Mouse (Mus musculus) 416B (cell line): ENCODE data around the gene Psmd2.

Experiments
- DNase-seq: peaks from one replicate; pipeline ENCODE4 v3.0.0; 2011; ENCODE audit warnings: low read depth

Gene Psmd2

GRCm38 (mm10) chr16:20651076-20651946, at the start of gene Psmd2:
Gene Psmd2 (plus strand): TSS chr16:20651652.
- DNase-seq, result peak; percentile 92

- no peak for DNase-seq
Observed at GRCm38 (mm10) chr16:20604705-20605104, 46.7 kb upstream of the Psmd2 start.

GRCm38 (mm10) chr16:20610501-20611356, 40.7 kb upstream of the Psmd2 start:
- DNase-seq, result peak; percentile 93

GRCm38 (mm10) chr16:20611357-20612227, 39.9 kb upstream of the Psmd2 start, which contains the start of the genes Eef1akmt4, Gm49333 and Alg3:
Gene Eef1akmt4 (plus strand): TSS chr16:20611593.
Gene Gm49333 (plus strand): TSS chr16:20611610.
Gene Alg3 (minus strand): TSS chr16:20611735.
- DNase-seq, result peak; percentile 99

DNA sequence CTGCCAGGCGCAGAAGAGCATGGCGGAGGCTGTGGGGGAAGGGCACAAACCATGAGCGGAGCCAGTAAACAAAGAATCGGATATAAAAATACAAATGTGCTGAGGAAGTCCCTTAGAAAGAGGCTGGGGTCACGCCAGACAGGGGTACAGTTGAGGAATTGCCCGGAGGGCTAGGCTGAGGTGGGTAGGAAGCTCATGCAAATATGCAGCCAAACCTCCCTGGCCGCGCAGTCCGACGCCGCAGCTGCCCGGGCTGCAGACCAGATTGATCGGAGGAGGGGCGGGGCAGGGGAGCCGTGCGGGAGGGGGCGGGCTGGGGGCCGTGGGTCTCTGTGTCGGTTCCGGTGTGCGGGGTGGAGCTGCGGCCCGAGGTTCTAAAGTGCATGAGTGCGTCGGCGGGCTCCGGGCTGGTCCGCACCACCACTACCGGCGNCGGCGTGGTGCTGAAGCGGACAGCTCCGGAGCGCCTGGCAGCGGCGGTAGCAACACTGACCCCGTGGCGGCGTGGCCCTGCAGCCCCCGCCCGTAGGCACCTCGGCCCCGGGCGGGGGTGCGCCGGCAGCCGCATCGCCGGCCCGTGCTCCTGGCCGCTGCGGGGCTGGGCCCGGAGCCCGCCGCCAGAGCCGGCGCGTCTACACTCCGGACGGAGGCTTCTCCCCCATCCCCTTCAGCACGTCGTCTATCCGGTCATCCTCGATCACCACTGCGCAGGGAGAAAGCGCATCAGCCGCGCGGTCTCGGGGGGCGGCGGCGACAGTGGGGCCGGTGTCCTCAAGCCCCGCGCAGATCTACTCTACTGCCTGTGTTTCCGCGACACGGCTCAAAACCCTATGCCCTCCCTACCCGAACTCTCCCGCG, 31.7 kb upstream of the Psmd2 start:
- no peak for DNase-seq

GRCm38 (mm10) chr16:20620399-20620735, 31.1 kb upstream of the Psmd2 start:
- no peak for DNase-seq

DNA sequence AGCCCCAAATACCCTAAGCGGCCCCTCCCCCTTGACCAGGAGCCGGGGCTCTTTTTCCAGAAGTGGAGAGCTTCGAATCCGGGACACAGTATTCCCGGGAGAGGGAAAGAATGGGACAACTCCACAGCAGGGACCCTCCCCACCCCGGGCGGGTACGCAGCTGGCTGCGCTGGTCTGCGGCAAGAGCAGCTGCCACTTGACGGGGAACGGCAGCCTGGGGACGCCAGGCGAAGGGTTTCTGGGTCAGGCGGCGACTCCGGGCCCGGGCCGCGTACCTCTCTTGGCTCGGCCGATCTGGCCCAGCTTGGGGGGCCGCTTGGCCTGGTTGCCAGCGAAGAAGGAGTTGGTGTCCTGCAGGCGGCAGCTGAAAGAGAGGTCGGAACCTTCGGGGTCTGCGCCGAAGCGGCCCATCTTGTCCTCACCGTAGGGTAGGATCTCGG, 30.7 kb upstream of the Psmd2 start:
- DNase-seq, result no peak

GRCm38 (mm10) chr16:20621191-20621990, 30.1 kb upstream of the Psmd2 start, which contains the start of gene Camk2n2:
Gene Camk2n2 (minus strand): TSS chr16:20621287.
- DNase-seq, result peak; percentile 62

DNA sequence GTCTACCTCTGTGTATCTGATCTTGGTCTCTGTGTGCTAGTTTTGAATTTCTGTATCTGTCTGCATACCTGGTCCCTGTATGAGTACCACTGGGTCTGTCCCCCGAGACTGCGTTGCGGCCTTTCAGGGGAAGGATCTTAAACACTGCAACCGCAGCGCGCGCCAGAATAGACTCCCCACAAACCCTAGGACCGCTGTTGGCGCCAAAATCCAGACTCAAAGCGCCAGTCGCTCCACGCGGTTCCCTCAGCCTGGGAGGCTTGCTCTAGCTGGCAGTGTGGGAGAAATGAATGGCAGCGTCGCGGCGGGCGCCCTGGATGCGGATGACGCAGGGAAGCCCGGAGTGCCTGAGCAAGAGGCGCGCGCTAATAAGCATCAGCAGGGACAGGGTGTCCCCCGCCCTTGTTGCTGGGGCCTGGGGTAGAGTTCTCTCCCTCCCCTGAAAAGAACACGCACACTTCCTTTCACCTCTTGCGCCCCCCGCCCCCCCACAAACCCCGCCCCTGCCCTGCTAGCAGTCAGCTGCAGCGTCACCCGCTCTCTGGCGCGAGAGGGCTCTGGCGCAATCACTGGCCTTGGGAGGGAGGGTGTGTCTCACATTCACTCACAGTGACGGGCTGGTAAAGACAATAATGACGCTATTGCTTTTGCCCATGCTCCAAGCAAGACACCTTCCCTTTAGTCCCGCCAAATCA, 29.3 kb upstream of the Psmd2 start:
- DNase-seq, result peak; percentile 96

DNA sequence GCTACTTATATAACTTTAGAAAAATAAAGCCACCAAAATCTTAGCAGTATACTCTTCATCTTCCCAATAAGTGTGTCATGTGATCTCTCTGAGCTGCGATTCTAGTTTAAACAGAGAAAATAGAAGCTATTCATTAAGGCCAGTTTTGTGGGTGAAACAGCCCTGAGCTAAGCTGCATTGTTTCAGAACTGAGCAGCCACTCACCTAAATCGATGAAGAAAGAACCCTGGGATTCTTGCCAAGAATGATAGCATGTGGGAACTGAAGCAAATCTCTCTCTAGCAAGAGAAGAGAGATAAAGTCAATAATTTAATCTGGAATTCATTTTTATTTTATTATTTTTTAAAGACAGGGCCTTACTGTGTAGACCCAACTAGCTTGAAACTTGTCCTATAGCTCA, 28.2 kb upstream of the Psmd2 start:
- DNase-seq, result peak; percentile 17

DNA sequence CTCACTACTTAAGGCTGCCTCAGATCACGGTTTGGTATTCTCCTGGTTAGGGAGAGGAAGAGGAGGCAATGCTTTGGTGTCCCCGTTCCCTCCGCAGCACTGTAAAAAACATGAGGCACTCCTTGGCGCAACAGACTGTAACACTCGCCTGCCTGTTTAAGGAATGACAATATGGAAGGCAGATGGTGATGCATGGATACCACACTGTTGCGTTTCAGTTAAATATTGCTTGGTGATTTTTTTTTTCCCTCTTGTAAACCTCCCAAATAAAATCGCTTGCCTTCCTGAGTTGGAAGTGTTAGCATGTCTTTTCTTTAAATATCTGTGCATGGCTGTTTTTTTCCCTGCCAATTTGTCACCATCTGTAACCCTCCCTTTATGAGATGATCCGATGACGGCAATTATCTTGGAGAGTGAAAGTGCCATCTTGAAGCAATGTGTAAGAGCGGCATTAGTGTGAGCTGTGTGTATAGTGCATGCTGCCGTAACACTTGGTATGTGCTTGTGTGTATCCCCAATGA, 22.5 kb upstream of the Psmd2 start:
- DNase-seq, result no peak

GRCm38 (mm10) chr16:20629731-20630634, 21.5 kb upstream of the Psmd2 start, which contains the start of gene Ece2:
Gene Ece2 (plus strand): TSS chr16:20629828.
- DNase-seq, result no peak

DNA sequence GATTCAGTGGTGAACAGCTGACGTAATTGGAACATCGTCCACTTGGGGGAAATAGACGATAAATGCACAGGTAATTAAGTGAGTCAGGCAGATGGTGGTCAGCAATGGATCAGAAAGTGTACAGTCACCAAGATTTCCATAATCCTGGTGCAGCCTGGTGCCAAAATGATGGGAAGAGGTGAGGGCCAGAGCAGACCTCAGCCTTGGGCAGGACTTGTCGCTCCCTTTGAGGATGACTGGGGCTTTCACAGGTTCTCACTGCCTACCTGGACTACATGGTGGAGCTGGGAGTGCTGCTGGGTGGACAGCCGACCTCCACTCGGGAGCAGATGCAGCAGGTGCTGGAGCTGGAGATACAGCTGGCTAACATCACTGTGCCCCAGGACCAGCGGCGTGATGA, 14.0 kb upstream of the Psmd2 start:
- no peak for DNase-seq

DNA sequence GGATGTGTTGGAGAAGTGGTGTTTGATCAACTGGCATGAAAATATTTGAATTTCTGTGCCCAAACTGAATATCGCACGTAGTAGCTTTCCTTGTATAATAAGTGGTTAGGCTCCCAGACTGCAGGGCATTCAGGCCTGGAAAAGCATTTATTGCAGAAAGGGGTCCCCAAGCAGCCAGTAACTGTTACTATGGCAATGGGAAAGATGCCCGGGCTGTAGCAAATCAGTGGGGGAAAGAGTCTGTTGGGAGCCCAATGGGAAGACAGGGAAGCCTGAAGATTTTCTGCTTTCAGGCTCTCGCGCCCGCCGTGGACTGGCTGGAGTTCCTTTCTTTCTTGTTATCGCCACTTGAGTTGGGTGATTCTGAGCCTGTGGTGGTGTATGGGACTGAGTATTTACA, 13.1 kb upstream of the Psmd2 start:
- no peak for DNase-seq

GRCm38 (mm10) chr16:20642161-20642560, 9.3 kb upstream of the Psmd2 start:
- DNase-seq, result peak; percentile 64

DNA sequence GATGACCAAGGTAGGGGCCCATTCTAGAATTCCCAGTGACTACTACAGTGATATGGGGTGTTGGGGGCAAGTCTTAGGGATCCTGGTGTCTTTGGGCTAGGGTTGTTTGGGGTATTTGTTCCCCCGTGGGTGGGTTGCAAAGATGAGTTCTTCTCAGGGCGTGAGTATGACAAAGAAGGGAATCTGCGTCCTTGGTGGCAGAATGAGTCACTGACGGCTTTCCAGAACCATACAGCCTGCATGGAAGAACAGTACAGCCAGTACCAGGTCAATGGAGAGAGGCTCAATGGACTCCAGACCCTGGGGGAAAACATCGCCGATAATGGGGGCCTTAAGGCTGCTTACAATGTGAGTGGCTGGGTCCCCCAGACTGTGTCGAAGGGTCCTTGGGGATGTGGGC, 7.5 kb upstream of the Psmd2 start:
- DNase-seq, result no peak

- no peak for DNase-seq
Observed at GRCm38 (mm10) chr16:20651947-20652310, 477 bp downstream of the Psmd2 start.

- DNase-seq, result peak; percentile 64
Observed at GRCm38 (mm10) chr16:20653315-20653714, 1.9 kb downstream of the Psmd2 start.
